Mouse (Mus musculus) cerebellum, adult 9-11 months (tissue): ENCODE results near the gene Rgs4.

Source experiments
- DNase-seq: peaks from one replicate; pipeline ENCODE4 v3.0.0; 2022

Gene Rgs4

GRCm38 (mm10) chr1:169747473-169747872 lies at the start of gene Rgs4:
Gene Rgs4 (minus strand): TSS chr1:169747642.
- peak; percentile 44 for DNase-seq

- DNase-seq, result no peak
These were observed 45.0 kb upstream of the Rgs4 start for GRCm38 (mm10) chr1:169792437-169792836.

GRCm38 (mm10) chr1:169785981-169786380 lies 38.5 kb upstream of the Rgs4 start:
- DNase-seq, result no peak

- DNase-seq, result no peak
These were observed 29.1 kb upstream of the Rgs4 start for GRCm38 (mm10) chr1:169776566-169776965.

GRCm38 (mm10) chr1:169764619-169764955 lies 17.1 kb upstream of the Rgs4 start:
- no peak for DNase-seq

- no peak for DNase-seq
These were observed 16.6 kb upstream of the Rgs4 start for GRCm38 (mm10) chr1:169763858-169764618.

GRCm38 (mm10) chr1:169762524-169762923 lies 15.1 kb upstream of the Rgs4 start:
- no peak for DNase-seq

- DNase-seq, result no peak
These were observed 9.1 kb upstream of the Rgs4 start for GRCm38 (mm10) chr1:169756532-169756931.

GRCm38 (mm10) chr1:169752395-169752794 lies 5.0 kb upstream of the Rgs4 start:
- DNase-seq, result no peak

GRCm38 (mm10) chr1:169748439-169748838 lies 997 bp upstream of the Rgs4 start:
- peak; percentile 2 for DNase-seq

GRCm38 (mm10) chr1:169747902-169748301 lies 460 bp upstream of the Rgs4 start:
- no peak for DNase-seq

- no peak for DNase-seq
These were observed 6.3 kb downstream of the Rgs4 start for GRCm38 (mm10) chr1:169741147-169741546.

- no peak for DNase-seq
These were observed 10.2 kb downstream of the Rgs4 start for GRCm38 (mm10) chr1:169737231-169737630.

GRCm38 (mm10) chr1:169736139-169736538 lies 11.3 kb downstream of the Rgs4 start:
- no peak for DNase-seq

- DNase-seq, result no peak
These were observed 16.8 kb downstream of the Rgs4 start for GRCm38 (mm10) chr1:169730599-169731100.

GRCm38 (mm10) chr1:169726319-169726718 lies 21.1 kb downstream of the Rgs4 start:
- no peak for DNase-seq

- DNase-seq, result no peak
These were observed 25.6 kb downstream of the Rgs4 start for GRCm38 (mm10) chr1:169721836-169722235.

GRCm38 (mm10) chr1:169704395-169705087 lies 42.9 kb downstream of the Rgs4 start:
- DNase-seq, result no peak

- DNase-seq, result no peak
These were observed 48.3 kb downstream of the Rgs4 start for GRCm38 (mm10) chr1:169699184-169699583.

- no peak for DNase-seq
These were observed 50.2 kb downstream of the Rgs4 start for GRCm38 (mm10) chr1:169697236-169697635.

- DNase-seq, result no peak
These were observed 52.1 kb downstream of the Rgs4 start for GRCm38 (mm10) chr1:169695356-169695755.

- DNase-seq, result no peak
These were observed 53.9 kb downstream of the Rgs4 start for GRCm38 (mm10) chr1:169693537-169693936.

- DNase-seq, result no peak
These were observed 54.4 kb downstream of the Rgs4 start for GRCm38 (mm10) chr1:169693040-169693439.
